Comparison of ENCODE assay signal across 11 mouse cellular contexts in genomic region chr5:24825365-24826055, GRCm38 (mm10). TPM values are rescaled to one million over a fixed set of nuclear protein-coding genes. Genes with fewer than 3 reads are reported as not detected.
DNase-seq lines count a peak whose midpoint lies in the region; TF ChIP-seq lines count a peak whose summit lies in the region.
"Had no signal": no experiment of that assay in that cellular context is flagged by ENCODE, and none has a peak within 500 bp of the region (broad histone marks: within the 10 kb centered on the region; RNA-seq: fewer than 3 reads in every experiment).

No protein-coding gene starts in this region.

- 0 out of 2 replicates have a peak overlapping the region, but pooled peaks have one; percentile 10 for H3K4me3 ChIP-seq in heart, embryonic 10.5 days
- no peak overlapping the region for H3K4me3 ChIP-seq in embryonic fibroblast, embryonic 13.5 days (ENCODE audit: insufficient read depth, low read length)
- H3K4me3 ChIP-seq: embryonic facial prominence, embryonic 12.5 days; liver, embryonic 13.5 days had no signal

- no peak for TF ChIP-seq CTCF in embryonic fibroblast, embryonic 13.5 days (IDR thresholded peaks at IDR 0.05; ENCODE audit: borderline replicate concordance, insufficient read depth, low read length)

- intact Hi-C loops in heart, postnatal 36 days (cut with DNase I): no loop called here

- no peaks in the 10 kb centered on the region for H3K27me3 ChIP-seq in heart, embryonic 10.5 days (ENCODE audit: insufficient read depth, poor library complexity, severe bottlenecking)
- H3K27me3 ChIP-seq: embryonic facial prominence, embryonic 12.5 days; liver, embryonic 13.5 days had no signal

- no peak for TF ChIP-seq POLR2A in embryonic fibroblast, embryonic 13.5 days (IDR thresholded peaks at IDR 0.05; ENCODE audit: low read depth, low read length)

- H3K36me3 ChIP-seq in heart, embryonic 10.5 days: no peaks in the 10 kb centered on the region
- H3K36me3 ChIP-seq: embryonic facial prominence, embryonic 12.5 days had no signal

- H3K9me3 ChIP-seq in heart, embryonic 10.5 days: no peaks in the 10 kb centered on the region
- H3K9me3 ChIP-seq: embryonic facial prominence, embryonic 12.5 days; G1E; liver, embryonic 13.5 days had no signal

- H3K27ac ChIP-seq in heart, embryonic 10.5 days: no peak overlapping the region
- H3K27ac ChIP-seq in embryonic fibroblast, embryonic 13.5 days (ENCODE audit: insufficient read depth, low read length): 0 out of 2 replicates have a peak overlapping the region, but pooled peaks have one; percentile 29
- H3K27ac ChIP-seq: embryonic facial prominence, embryonic 12.5 days; liver, embryonic 13.5 days had no signal

- WGBS in heart, embryonic 10.5 days: 67% methylated on average over 4 of the region's 4 CpGs

- no peak for DNase-seq in heart, embryonic 10.5 days (ENCODE audit: low spot score)
- DNase-seq in heart, postnatal 36 days: no peak
- peak; percentile 8 for DNase-seq in CD4-positive helper T cell, adult 2 months (ENCODE audit: low read depth, low spot score)
- peak; percentile 62 for DNase-seq in kidney, postnatal 10 days
- DNase-seq in embryo, embryonic 10.5 days (ENCODE audit: low spot score): no peak
- no peak for DNase-seq in cerebellum, postnatal 14 days
- DNase-seq in cerebellum, postnatal 4 days (ENCODE audit: low spot score in 2 of 2): no peak
- DNase-seq: liver, embryonic 13.5 days had no signal

- H3K4me1 ChIP-seq in heart, embryonic 10.5 days: peaks cover 64% of the 10 kb centered on the region
- H3K4me1 ChIP-seq in embryonic fibroblast, embryonic 13.5 days (ENCODE audit: control insufficient read depth, insufficient read depth, low read length): peaks cover 36% of the 10 kb centered on the region

RNA-seq across cellular contexts. Expression of gene Rheb, which starts 16.9 kb away (rescaled TPM):
- polyA plus RNA-seq in heart, embryonic 10.5 days (2016; fragmentation: Nextera tagmentation; extraction: Ambion mirVana): 219 and 225 TPM in 2 replicates
- total RNA-seq in heart, postnatal 36 days (2021): 10 to 100 TPM; 75.8 to 85.5 TPM
- 147 and 150 TPM in 2 replicates for polyA plus RNA-seq in embryonic fibroblast, embryonic 13.5 days (2011; ENCODE audit: insufficient read length, low read depth, missing spikeins)

Comparison
In these comparisons a context has a peak if more than half of its experiments do, and no peak if none do; other contexts are left out.
1. DNase-seq: peak in CD4-positive helper T cell, adult 2 months (single experiment) and kidney, postnatal 10 days (single experiment); none in heart, embryonic 10.5 days (single experiment), heart, postnatal 36 days (0 of 2), embryo, embryonic 10.5 days (single experiment), cerebellum, postnatal 14 days (0 of 2) and cerebellum, postnatal 4 days (0 of 2).